Mouse (Mus musculus): Measurements from ENCODE around the gene Cfdp1. TPM values are rescaled to one million over a fixed set of nuclear protein-coding genes. Genes with fewer than 3 reads are reported as not detected.

Cfdp1 gene
- polyA plus RNA-seq, 1 experiment, result 149 TPM

DNA sequence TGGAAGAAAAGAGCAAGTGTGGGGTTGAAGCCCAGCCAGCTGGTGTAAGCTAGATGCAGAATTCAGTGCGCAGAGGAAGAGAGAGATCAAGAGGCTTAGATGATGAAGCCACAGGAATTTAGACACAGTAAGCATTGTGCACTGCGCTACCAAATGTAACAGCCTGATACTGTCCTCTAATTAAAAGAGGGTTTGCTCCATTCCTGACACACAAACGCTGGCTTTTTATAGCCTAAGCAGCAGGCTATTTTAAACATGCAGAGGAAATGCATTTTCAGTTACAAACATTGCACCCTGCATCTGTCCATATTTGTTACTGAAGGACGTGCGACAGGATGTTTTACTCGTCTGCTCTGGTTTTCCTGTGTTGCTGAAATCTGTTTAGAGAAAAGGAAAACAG is 25.5 kb downstream of the Cfdp1 start:
- TF ChIP-seq POLR2A (IDR thresholded peaks at IDR 0.05; ENCODE audit: low read depth, low read length), result no peak
- TF ChIP-seq CTCF (IDR thresholded peaks at IDR 0.05; ENCODE audit: borderline replicate concordance, insufficient read depth, low read length), result no peak
- Histone ChIP-seq H3K27ac (ENCODE audit: insufficient read depth, low read length) (no peak overlapping the region), H3K4me1 (ENCODE audit: control insufficient read depth, insufficient read depth, low read length) (no peaks in the 10 kb centered on the region), H3K4me3 (ENCODE audit: insufficient read depth, low read length) (no peak overlapping the region)

DNA sequence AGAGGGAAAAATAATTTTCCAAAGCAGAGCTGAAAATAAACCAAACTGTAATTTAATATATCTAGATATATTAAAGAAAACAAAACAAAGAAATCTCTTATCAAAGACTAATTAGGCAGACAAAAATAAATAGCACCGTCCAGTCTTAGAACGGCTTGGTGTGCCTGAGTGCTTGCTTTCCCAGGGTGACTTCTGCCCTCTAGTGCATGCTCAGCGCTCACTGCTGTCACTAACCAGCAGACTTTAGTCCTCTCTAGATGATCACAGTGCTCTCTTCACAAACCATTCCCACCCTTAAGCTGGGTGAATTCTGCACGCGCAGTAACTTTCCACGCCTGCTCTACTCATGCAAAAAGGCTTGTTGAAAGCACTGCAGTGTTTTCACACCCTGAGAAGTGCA is 28.9 kb downstream of the Cfdp1 start:
- H3K4me3 ChIP-seq (ENCODE audit: insufficient read depth, low read length), result no peak overlapping the region
- no peaks in the 10 kb centered on the region for H3K4me1 ChIP-seq (ENCODE audit: control insufficient read depth, insufficient read depth, low read length)
- TF ChIP-seq POLR2A (IDR thresholded peaks at IDR 0.05; ENCODE audit: low read depth, low read length), result no peak
- TF ChIP-seq CTCF (IDR thresholded peaks at IDR 0.05; ENCODE audit: borderline replicate concordance, insufficient read depth, low read length), result peak; percentile 69; the same call in 1 of the 2 replicates
- H3K27ac ChIP-seq (ENCODE audit: insufficient read depth, low read length), result no peak overlapping the region

DNA sequence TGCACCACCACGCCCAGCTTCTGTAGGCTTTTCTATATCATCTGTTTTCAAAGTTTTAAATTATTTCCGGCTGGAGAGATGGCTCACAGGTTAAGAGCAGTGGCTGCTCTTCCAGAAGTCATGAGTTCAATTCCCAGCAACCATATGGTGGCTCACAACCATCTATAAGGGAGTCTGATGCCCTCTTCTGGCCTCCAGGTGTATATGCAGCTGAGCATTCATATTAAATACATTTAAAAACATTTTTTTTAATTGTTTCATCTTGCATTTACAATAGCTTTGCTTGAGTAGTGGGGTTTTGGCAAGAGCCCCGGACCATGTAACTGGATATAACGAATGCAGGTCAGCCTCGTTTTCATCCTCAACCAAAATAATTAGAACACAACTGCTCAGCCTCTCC is 29.8 kb downstream of the Cfdp1 start:
- TF ChIP-seq CTCF (IDR thresholded peaks at IDR 0.05; ENCODE audit: borderline replicate concordance, insufficient read depth, low read length) (no peak), POLR2A (IDR thresholded peaks at IDR 0.05; ENCODE audit: low read depth, low read length) (no peak)
- H3K4me3 ChIP-seq (ENCODE audit: insufficient read depth, low read length), result no peak overlapping the region
- no peak overlapping the region for H3K27ac ChIP-seq (ENCODE audit: insufficient read depth, low read length)
- H3K4me1 ChIP-seq (ENCODE audit: control insufficient read depth, insufficient read depth, low read length), result no peaks in the 10 kb centered on the region

DNA sequence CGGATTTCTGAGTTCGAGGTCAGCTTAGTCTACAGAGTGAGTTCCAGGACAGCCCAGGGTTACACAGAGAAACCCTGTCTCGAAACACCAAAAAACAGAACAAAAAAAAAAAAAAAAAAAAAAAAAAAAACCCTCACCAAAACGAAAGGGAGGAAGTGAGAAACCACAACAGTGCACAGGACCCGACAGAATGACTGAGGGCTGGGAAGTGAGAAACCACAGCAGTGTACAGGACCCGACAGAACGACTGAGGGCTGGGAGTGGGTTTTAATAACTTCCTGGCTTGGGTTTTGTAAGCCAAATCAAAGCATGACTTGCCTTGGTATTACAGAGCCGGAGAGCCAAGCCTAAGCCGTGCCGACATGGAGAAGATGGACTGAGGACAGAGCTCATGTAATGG is 32.9 kb downstream of the Cfdp1 start:
- Histone ChIP-seq H3K4me3 (ENCODE audit: insufficient read depth, low read length) (no peak overlapping the region), H3K27ac (ENCODE audit: insufficient read depth, low read length) (no peak overlapping the region), H3K4me1 (ENCODE audit: control insufficient read depth, insufficient read depth, low read length) (no peaks in the 10 kb centered on the region)
- no peak for TF ChIP-seq POLR2A (IDR thresholded peaks at IDR 0.05; ENCODE audit: low read depth, low read length)
- TF ChIP-seq CTCF (IDR thresholded peaks at IDR 0.05; ENCODE audit: borderline replicate concordance, insufficient read depth, low read length), result no peak

DNA sequence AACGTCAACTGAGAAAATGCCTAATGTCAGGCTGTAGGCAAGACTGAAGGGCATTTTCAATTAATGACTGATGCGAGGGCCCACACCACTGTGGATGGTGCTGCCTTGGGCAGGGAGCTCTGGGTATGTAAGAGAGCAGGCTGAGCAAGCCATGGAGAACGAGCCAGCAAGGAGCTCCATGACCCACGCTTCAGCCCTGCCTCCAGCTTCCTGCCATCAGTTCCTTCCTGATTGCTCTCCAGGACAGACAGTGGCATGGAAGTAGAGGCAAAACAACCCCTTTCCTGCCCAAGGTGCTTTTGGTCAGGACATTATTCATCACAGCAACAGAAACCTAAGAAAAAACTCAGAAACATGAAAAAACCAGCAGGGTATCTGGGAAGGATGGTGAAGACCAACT is 33.4 kb downstream of the Cfdp1 start:
- H3K4me3 ChIP-seq (ENCODE audit: insufficient read depth, low read length), result no peak overlapping the region
- H3K4me1 ChIP-seq (ENCODE audit: control insufficient read depth, insufficient read depth, low read length), result no peaks in the 10 kb centered on the region
- TF ChIP-seq POLR2A (IDR thresholded peaks at IDR 0.05; ENCODE audit: low read depth, low read length) (no peak), CTCF (IDR thresholded peaks at IDR 0.05; ENCODE audit: borderline replicate concordance, insufficient read depth, low read length) (no peak)
- no peak overlapping the region for H3K27ac ChIP-seq (ENCODE audit: insufficient read depth, low read length)

DNA sequence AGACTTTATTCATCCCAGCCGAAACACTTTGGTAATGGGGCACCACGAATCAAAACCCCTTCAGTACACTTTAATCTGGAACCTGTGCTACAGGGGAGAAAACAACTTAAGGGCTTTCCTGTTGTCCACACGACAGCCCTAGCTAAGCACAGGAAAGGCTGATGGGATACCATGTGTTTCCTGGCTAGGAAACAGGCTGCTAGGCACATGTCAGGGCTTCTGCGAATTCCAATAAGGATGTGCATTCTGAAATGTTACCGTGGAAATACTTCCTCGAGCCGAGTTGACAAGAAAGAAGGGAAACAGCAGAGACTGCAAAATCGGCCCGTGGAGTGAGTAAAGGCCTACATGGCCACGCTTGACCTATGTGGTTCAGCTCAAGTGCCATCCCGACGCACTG is 34.1 kb downstream of the Cfdp1 start:
- TF ChIP-seq POLR2A (IDR thresholded peaks at IDR 0.05; ENCODE audit: low read depth, low read length) (no peak), CTCF (IDR thresholded peaks at IDR 0.05; ENCODE audit: borderline replicate concordance, insufficient read depth, low read length) (no peak)
- H3K4me1 ChIP-seq (ENCODE audit: control insufficient read depth, insufficient read depth, low read length), result no peaks in the 10 kb centered on the region
- H3K27ac ChIP-seq (ENCODE audit: insufficient read depth, low read length), result no peak overlapping the region
- no peak overlapping the region for H3K4me3 ChIP-seq (ENCODE audit: insufficient read depth, low read length)

DNA sequence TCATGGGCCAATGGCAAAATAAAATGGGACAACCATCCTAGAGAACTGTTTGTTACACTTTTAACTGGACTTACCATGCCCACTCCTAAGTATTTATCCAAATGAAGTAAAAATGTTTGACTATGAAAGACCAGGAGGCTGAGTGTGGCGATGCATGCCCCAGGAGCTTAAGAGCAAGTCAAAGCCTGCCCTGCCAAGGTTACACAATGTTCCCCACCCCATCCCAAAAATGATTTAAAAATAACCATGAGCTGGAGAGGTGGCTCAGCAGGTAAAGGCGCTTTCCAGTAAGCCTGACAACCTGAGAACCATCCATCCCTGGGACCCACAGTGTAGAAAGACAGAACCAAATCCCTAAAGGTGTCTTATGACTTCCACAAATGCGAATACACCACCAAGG is 35.5 kb downstream of the Cfdp1 start:
- Histone ChIP-seq H3K4me1 (ENCODE audit: control insufficient read depth, insufficient read depth, low read length) (no peaks in the 10 kb centered on the region), H3K27ac (ENCODE audit: insufficient read depth, low read length) (no peak overlapping the region), H3K4me3 (ENCODE audit: insufficient read depth, low read length) (no peak overlapping the region)
- no peak for TF ChIP-seq POLR2A (IDR thresholded peaks at IDR 0.05; ENCODE audit: low read depth, low read length)
- TF ChIP-seq CTCF (IDR thresholded peaks at IDR 0.05; ENCODE audit: borderline replicate concordance, insufficient read depth, low read length), result no peak

DNA sequence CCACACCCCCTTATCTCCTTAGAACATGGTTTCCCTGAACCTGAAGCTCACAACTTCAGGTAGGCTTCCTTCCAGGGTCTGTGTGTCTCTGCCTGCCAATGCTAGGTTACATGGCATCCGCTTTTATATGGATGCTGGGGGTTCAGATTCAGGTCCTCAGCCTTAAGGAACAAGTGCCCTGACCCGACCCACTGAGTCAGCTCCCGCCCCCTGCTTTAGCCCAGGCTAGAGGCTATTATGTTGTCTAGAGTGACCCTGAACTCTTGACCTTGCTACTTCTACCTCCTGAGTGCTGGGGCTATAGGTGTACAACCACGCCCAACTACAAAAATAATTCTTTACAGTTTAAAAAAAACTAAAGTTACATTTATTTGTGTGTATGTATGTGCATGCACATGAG is 39.0 kb downstream of the Cfdp1 start:
- H3K27ac ChIP-seq (ENCODE audit: insufficient read depth, low read length), result no peak overlapping the region
- H3K4me3 ChIP-seq (ENCODE audit: insufficient read depth, low read length), result no peak overlapping the region
- H3K4me1 ChIP-seq (ENCODE audit: control insufficient read depth, insufficient read depth, low read length), result no peaks in the 10 kb centered on the region
- TF ChIP-seq CTCF (IDR thresholded peaks at IDR 0.05; ENCODE audit: borderline replicate concordance, insufficient read depth, low read length) (no peak), POLR2A (IDR thresholded peaks at IDR 0.05; ENCODE audit: low read depth, low read length) (no peak)

DNA sequence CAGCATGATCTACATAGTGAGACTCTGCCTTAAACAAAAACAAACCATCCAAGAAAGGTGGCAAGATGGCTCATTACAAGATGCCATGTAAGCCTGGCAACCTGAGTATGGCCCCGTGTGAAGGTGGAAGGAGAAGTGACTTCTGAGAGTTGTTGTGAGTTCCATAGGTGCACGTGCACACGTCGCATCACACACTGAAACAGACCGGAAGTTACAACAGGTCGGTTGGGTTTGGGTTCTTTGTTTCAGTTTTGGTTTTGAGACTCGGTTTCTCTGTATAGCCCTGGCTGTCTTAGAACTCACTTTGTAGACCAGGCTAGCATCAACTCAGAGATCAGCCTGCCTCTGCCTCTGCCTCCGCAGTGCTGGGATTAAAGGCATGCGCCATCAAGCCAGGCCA is 40.3 kb downstream of the Cfdp1 start:
- TF ChIP-seq POLR2A (IDR thresholded peaks at IDR 0.05; ENCODE audit: low read depth, low read length), result no peak
- no peak for TF ChIP-seq CTCF (IDR thresholded peaks at IDR 0.05; ENCODE audit: borderline replicate concordance, insufficient read depth, low read length)
- Histone ChIP-seq H3K4me1 (ENCODE audit: control insufficient read depth, insufficient read depth, low read length) (no peaks in the 10 kb centered on the region), H3K27ac (ENCODE audit: insufficient read depth, low read length) (no peak overlapping the region), H3K4me3 (ENCODE audit: insufficient read depth, low read length) (no peak overlapping the region)

DNA sequence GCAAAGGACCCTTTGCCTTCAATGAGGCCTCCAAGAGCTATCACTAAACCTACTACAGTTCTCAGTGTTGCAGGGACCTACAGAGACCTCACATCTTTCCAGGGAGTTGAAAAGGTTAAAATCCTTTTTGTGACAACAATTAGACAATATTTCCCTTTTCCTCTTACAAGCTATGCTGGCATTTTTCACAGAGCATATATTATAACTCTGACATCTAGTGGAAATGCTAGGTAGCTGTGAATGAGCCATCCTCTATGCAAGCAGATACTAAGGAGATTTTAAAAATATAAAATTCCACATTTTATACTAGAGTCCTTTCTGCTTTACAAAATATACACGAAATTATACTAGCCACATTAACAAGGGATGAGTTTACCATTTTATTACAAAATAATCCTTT is 41.3 kb downstream of the Cfdp1 start:
- no peaks in the 10 kb centered on the region for H3K4me1 ChIP-seq (ENCODE audit: control insufficient read depth, insufficient read depth, low read length)
- TF ChIP-seq CTCF (IDR thresholded peaks at IDR 0.05; ENCODE audit: borderline replicate concordance, insufficient read depth, low read length) (no peak), POLR2A (IDR thresholded peaks at IDR 0.05; ENCODE audit: low read depth, low read length) (no peak)
- no peak overlapping the region for H3K4me3 ChIP-seq (ENCODE audit: insufficient read depth, low read length)
- H3K27ac ChIP-seq (ENCODE audit: insufficient read depth, low read length), result no peak overlapping the region
